Mouse (Mus musculus) thymus, postnatal 0 days (tissue): ENCODE results near the gene Rnf151. TPM values are rescaled to one million over a fixed set of nuclear protein-coding genes. Genes with fewer than 3 reads are reported as not detected.

Experiments used
- DNase-seq: peaks from one replicate; pipeline ENCODE4 v3.0.0-alpha.2; 2015; ENCODE audit warnings: low spot score
- polyA plus RNA-seq: library from polyadenylated mRNA; unstranded; fragments of >200 nt; fragmentation: Nextera tagmentation; extraction: Ambion mirVana; gene quantifications from 2 replicates; pipeline ENCODE4 v1.2.1, GENCODE M21; 2015

Gene Rnf151
- 0.13 TPM in 1 of 2 replicates, not detected in the other for polyA plus RNA-seq

DNA sequence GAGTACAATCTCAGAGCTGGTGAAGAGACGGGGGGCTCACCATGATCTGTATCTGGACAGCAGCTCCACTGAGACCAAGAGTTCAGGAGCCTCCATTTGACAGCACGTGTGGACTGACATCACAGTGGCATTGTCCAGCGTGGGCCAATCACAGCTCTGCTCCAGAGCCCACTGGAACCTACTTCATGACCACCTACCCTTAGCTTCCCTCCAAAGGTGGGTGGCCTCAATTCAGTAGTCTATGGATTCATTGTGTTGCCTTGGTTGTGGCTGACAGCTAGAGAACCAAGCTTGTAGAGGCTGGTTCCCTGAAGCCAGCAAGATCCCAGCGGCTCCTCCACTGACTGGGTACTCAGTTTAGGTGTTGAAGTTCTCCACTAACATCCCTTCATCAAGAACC lies at the start of gene Rnf151, which contains the start of gene Rps2:
Rnf151 (minus strand) TSS at position 121 of the 400 bp plus-strand sequence.
Rps2 (plus strand) TSS at position 174 of the 400 bp plus-strand sequence.
- DNase-seq, result no peak

DNA sequence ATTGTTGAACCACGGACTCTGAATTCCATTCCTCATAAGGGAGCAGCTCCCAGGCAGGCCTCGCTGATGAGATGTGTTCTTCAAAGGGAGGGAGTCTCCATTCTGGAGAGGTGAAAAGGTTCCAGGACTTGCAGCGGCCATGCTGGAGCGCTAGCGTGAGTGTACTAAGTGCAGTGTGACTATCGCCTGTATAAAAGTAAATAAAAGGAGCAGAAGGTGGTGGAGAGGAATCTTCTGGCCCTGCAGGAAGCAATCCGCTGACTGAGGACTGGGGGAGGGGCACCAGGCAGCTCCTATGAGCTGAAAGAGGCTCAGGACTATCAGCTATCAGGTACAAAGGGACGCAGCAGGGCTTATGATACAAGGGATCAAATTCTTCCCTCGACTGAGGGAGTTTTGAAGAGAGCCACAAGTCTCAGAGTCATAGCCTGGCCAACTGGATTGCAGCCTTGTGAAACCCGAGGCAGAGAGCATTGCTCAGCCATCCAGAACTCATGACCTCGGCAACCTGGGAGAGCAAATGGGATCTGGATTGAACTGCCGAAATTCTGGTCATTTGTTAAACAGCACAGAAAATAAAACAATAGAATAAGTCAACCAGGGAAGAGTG lies 48.5 kb upstream of the Rnf151 start:
- no peak for DNase-seq

DNA sequence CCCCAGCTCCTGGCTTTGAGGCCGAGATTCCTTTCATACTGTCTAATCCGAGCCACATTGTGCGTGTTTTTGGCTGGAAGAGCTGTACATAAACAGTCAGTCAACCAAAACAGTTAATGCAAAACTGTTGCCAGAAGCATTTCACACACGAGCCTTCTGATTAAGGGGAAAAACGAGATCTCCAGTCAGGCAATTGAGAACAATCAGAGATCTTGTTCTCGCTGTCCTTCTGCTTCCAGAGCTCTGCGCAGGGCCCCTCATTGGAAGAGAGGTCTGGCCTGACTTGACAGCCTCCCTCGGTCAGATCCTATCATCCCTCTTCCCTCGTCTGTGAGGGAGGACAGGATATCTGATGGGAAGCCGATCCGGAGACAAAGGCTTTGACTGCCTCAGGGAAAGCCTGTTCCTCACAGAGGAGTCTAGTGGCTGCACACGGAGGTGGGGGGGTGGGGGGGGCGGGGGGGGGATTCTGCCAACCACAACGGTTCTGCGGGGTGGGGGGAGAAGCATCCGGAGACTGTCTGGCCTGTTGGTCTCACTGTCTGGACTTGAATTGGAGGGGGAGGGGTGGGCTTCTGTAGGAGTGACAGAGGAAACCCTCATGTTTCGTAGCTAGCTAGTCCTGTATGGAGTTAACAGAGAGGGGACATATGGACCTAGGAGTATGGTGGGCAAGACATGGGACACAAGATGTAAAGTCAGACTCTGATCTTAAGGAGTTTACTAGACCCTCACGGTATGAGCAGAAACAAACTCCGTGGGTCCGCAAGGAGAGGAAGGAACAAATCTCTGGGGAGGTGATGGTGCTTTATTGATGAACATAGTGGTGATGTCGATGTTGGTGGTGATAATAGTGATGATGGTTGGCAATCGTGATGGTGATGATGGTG lies 47.4 kb upstream of the Rnf151 start:
- DNase-seq, result no peak

DNA sequence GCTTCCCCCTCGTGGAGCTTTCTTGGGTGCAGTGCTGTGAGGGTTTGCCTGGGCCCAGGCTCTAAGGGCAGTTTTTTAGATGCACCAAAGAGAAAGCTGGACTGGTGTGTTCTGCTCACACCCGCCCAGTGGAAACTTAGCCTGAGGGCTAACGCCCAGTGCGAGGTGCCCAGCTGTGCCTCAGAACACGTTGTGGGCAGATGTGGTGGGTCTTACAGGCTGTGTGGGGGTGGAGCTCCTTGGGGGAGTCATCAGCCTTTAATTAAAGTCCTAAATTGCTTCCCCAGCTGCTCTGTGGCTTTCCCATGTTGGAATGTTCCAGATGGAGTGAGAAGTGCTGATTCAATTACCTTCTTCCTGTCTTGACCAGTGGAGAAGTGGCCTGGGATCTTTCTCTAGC lies 43.3 kb upstream of the Rnf151 start:
- no peak for DNase-seq

DNA sequence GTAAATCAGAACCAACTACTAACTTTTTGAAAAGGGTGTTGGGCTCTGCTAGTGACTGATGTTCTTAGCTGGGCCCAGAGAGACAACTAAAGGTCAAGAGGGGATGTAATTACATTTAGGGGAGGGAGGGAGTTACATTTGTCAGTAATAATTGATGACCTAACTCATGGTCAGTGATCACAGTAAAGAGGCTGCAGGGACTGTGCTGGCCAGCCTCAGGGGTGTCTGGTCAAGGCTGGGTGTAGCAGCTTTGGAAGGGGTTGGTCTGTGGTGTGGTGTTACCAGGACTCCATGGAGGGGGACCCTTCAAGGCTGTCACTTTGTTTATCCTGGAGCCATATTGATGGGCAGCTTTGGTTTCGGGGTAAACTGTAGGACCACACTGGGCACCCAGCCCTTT lies 39.5 kb upstream of the Rnf151 start:
- no peak for DNase-seq

DNA sequence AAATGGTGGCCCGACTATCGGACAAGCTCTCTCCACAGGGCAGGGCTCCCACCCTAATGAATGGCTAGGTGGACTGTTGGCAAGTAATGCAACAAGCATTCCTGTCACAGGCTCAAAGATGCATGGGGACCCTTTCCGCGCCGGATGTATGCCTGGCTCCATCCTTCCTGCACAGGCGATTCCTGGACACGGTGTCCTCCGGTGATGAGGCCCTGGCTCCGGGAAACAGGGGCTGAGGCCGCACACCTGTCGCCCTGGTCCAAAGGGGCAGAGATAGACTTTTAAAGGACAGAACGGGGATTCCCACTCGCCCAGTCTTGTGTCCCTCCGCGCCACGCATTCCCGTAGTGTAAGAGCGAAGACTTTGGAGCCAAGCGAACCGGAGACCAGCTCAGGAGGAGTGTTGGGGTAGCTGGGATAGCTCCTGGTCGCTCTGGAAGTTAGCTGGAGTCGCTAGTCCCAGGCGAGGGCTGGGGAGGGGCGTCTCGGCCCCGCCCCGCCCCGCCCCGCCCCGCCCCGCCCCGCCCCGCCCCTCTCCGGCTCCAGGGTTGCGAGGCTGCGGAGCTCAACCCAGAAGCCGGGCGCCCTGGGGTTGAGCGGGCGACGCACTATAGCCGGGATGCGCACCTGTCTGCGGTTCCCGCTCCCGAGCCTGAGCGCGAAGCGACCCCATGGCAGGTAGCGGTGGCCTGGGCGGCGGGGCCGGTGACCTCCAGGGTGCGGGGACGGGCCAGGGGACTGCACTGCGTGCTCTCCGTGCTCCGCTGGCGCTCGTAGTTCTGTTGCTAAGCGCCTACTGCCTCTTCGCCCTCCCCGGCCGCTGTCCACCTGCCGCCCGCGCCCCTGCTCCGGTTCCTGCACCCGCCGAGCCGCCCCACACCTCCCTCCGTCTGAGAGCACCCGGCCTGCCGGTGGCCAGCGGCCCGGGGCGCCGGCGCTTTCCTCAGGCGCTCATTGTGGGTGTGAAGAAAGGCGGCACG lies 34.8 kb upstream of the Rnf151 start, which contains the start of gene Hs3st6:
Hs3st6 (plus strand) TSS at position 574 of the 980 bp plus-strand sequence.
- peak; percentile 43 for DNase-seq

DNA sequence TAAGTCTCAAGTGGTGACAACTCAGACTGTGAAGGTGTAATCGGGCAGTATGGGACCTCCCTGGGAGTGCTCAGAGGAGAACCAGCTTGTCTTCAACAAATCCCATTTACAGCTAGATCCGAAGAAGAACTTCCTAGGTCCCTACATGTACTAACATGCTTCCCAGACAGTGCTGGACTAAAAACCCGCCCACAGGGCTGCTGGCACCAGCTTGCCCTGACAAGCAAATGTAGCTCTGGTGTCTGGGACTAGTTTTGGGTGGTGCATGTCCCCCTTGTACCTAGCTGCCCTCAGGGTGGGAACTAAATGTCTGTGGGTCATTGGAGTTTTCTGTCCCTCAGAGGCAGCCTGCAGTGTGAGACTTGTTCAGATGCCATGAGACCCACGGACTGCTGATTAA lies 33.7 kb upstream of the Rnf151 start:
- DNase-seq, result no peak

DNA sequence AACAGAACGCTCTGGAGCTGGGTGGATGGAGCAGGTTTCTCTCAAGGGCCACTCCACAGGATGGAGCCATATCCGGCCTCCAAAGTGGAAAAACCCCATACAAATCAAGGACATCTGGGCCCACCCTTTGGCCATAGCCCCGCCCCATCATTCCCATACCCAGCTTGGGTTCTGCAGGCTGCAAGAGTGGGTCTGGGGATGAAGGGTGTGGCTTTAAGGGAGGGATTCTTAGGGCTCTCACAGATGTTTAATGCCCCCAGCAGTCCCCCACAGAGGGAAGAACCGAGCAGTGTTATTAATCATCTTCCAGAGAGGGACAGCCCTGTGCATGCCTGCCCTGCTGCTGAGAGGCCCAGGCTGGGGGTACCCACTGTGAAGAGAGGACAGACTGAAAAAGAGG lies 29.1 kb upstream of the Rnf151 start:
- DNase-seq, result no peak

DNA sequence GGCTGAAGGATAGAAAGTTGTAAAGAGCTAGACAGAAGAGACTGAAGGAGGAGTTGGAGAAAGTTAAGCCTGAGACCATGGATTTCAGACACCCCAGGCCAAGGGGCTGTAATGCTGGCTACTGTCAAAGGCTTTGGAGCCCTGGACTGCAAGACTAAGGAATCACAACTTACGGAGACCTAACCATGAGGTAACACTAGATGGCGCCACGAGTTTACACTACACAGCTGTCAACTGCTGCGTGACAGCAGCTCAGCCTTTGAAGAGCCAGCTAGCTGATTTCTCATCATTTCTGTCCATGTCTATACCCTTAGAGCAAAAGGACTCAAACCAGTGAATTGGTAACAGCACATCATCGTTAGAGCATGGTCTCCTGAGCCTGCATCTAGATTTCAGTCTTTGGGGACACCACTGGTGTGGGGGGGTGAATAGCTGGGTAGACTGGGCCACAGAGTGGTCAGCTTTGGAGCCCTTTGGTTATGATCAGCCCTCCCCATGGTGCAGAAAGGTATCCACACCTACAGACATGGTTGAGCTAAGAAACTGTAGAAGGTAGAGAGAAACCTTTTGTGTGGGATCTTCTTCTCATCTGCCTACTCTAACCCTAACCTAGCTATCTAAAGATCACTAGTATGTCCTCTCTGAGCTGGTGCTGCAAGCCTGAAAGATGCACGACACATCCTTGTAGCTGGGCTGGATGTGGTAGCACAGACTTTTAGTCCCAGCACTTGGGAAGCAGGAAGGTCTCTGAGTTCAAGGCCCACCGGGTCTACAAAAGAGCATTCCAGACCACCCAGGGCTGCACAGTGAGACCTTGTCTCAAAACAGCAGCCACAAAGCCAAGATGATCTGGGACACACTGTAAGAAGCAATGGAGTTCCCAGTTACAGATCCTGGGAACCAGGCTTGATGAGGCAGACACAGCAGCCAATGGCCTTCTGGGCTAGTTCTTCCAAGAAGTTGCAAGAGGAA lies 27.9 kb upstream of the Rnf151 start:
- peak; percentile 90 for DNase-seq

DNA sequence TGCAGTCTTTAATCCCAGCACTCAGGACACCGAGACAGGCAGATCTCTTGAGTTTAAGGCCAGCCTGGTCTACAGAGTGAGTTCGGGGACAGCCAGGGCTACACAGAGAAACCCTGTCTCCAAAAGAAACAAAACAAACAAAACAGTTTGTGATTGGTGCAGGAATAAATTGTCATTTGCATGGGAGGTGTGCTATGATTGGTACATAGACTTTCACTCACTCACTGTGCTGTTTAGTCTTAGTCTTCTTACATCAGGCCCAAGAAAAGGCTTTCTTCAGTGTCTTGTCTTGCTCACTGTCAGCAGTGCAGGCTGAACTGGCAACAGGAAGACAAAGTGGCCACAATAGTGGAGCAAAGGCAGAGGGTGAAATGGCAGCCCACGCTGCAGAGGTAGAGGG lies 26.5 kb upstream of the Rnf151 start:
- no peak for DNase-seq

DNA sequence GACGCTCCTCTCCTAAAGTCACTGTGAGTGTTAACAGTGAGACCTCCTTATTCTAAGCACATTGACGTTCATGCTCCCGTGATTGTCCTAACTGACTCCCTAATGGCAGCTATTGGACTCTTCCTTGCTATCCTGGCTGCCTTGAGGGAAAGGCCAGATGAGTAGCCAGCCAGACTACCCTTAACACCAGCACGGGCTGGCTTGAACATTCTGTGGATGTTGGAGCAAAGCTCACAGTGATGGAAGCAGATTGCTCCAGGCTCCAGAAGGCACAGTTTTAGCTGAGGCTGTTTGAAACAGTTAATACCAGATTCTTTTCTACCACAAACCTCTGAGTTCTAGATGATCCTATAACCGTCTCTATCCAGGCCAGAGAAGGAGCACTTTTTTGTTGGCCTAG lies 26.0 kb upstream of the Rnf151 start:
- no peak for DNase-seq

DNA sequence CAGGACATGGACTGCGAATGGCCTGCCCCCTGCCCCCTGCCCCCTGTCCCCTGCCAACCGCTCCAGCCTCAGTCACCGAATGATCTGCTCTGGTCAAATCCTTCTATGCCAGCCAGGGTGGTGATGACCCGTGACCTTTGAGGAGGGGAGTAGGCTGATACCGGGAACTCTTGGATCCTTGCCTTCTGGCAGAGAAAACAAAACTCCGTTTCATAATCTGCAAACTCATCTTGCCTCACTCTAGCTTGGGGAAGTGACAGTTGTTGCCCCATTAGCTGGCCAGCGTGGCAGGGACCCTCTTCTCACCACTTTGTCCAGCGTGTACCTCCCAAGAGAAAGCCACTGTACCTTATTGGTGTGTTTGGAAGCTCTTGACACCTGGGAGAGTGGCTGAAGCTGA lies 24.4 kb upstream of the Rnf151 start:
- no peak for DNase-seq

DNA sequence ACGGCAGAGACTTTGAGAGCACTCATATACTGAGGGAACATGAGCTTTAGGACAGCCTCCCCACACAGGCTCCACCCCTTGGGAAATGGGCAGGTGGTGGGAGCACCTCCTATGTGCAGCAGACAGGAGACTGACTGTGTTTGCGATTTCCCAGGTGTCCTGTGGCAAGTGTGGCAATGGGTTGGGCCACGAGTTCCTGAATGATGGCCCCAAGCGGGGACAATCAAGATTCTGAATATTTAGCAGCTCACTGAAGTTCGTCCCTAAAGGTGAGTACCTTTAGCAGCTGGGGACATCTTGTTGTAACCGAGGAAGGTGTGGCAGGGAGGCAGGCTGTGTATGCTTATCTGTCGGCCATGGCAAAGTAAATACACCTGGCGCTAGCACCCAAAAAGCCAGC lies 22.1 kb upstream of the Rnf151 start:
- DNase-seq, result no peak

DNA sequence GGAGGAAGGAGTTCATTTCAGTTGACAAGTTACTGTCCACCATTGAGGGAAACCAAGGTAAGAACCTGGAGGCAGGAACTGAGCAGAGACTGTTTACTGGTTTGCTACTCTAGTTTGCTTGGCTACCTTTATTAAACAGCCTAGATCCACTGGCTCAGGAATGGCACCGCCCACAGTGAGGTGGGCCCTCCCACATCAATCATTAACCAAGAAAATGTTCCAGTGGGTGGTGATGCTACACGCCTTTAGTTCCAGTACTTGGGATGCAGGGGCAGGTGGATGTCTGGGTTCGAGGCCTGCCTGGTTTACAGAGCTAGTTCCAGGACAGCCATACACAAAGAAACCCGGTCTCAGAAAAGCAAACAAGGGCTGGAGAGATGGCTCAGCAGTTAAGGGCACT lies 20.4 kb upstream of the Rnf151 start:
- DNase-seq, result no peak

DNA sequence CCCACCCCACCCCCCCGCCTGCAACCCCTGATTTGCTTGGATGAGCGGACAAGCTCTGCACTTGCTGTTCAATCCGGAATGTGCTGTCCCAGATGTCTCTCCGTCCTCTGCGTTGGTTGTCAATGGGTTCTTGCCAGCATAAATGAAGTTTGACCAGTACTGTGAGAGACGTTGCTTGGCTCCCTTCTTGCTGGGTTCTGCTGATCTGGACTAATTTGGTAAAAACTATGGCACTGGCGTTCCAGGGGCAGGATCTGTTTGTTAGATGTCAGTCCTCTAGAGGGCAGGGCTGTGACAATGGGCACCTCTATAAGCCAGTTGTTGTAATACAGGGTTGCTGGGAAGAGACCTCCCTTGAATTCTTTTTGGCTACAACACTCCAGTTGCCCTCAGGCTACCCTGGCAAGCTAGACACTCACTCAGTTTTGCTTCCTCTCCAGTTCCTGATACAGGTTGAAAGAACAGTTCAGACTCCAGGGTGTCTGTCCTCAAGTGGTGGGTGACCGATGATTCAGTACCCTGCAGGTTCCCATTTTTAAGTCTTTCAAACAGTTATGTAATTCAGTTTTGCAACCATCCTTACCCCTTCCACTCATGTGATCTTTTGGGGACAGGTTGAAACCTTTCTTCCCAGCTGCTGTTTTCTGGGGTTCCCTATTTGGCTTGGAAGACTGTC lies 19.4 kb upstream of the Rnf151 start:
- no peak for DNase-seq

DNA sequence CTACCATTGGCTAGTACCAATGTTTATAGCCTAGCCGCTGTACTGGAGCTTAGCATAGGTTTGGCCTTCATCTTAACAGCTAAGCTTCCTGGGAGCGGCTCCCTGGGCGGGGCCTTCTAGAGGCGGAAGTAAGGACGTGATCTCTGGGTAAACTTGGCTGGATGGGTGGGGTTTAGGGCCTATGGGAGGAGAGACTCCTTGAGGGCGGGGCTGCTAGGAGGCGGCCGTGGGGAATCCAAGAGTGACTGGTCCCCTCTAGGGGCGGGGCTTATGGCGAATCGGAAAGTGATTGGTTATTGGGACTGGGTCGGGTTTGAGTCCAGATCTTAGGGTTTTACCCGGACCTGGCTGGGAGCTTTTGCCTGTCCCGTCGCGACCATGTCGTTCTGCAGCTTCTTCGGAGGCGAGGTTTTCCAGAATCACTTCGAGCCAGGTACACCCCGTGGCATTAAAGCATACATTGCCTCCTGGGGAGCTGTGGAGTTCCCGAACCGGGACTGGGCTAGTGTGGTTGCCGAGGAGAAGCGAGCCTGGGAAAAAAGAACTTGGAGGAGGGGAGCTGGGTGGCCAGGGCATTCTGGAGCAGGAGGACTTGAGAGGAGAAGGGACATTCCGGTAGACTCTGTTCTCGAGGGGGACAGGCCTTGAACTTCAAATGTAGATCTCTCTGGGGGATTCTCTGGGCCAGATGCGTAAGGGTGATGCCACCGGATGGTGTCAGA lies 18.6 kb upstream of the Rnf151 start, which contains the start of gene Msrb1:
Msrb1 (plus strand) TSS at position 313 of the 722 bp plus-strand sequence.
- DNase-seq, result peak; percentile 98

DNA sequence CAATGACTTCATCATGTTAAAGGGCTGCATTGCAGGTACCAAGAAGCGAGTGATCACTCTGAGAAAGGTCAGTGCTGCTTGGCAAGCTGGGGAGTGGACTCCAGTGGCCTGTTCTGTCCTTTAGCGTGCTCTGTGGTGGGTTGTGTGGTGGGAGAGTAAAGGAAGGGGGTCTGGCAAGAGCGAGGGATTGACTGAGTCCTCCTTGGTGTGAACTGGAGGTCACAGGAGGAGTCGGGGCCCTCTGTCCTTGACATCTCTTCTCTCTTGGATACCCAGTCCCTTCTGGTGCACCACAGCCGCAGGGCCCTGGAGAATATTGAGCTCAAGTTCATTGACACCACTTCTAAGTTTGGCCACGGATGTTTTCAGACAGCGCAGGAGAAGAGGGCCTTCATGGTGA lies 17.6 kb upstream of the Rnf151 start:
- no peak for DNase-seq

DNA sequence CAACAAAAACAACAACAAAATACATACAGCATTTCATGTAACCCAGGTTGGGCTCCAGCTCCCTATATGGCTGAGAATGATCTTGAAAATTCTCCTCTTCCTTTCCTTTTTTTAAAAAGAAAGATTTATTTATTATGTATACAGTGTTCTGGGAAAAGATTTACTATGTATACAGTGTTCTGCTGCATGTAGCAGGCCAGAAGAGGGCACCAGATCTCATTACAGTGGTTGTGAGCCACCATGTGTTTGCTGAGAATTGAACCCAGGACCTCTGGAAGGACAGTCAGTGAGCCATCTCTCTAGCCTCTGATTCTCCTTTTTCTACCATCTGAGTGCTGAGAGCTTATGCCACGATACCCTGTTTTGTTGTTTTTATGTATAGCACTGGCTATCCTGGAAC lies 16.6 kb upstream of the Rnf151 start:
- DNase-seq, result no peak
